Mouse (Mus musculus) thymus, adult 2 months (tissue): ENCODE measurements around the gene Gtf2a2. TPM values are rescaled to one million over a fixed set of nuclear protein-coding genes. Genes with fewer than 3 reads are reported as not detected.

ENCODE experiments used
- DNase-seq: peaks from one replicate; pipeline ENCODE4 v3.0.0; 2021
- H3K27ac ChIP-seq: fragments of 200-500 bp; 2 replicates; pipeline ENCODE4 v1.5.1; 2012; ENCODE audit warnings: low read length, control low read depth; ENCODE audit not compliant: control insufficient read depth, insufficient read depth
- H3K27me3 ChIP-seq: fragments of 200-500 bp; 2 replicates; pipeline ENCODE4 v1.6.1; 2012; ENCODE audit warnings: mild to moderate bottlenecking, low read length, moderate library complexity, mixed read lengths; ENCODE audit not compliant: control insufficient read depth, insufficient read depth
- H3K36me3 ChIP-seq: fragments of 200-500 bp; 2 replicates; pipeline ENCODE4 v1.6.1; 2012; ENCODE audit warnings: mild to moderate bottlenecking, low read length, moderate library complexity; ENCODE audit not compliant: control insufficient read depth, insufficient read depth
- H3K4me1 ChIP-seq: fragments of 200-500 bp; replicated peaks from 2 replicates; pipeline ENCODE4 v1.6.1; 2012; ENCODE audit warnings: low read length; ENCODE audit not compliant: control insufficient read depth, insufficient read depth
- H3K4me3 ChIP-seq: fragments of 200-500 bp; 2 replicates; pipeline ENCODE4 v1.5.1; 2012; ENCODE audit warnings: mild to moderate bottlenecking, low read length, control low read depth, moderate library complexity; ENCODE audit not compliant: control insufficient read depth, insufficient read depth
- CTCF ChIP-seq: fragments of 200-500 bp; IDR thresholded peaks from 2 replicates; pipeline ENCODE4 v1.5.1; 2012; ENCODE audit warnings: mild to moderate bottlenecking, control low read depth, low read length, moderate library complexity, borderline replicate concordance; ENCODE audit not compliant: control insufficient read depth, poor library complexity, insufficient read depth; ENCODE audit errors: extremely low read depth
- POLR2A ChIP-seq: fragments of 200-500 bp; IDR thresholded peaks from 2 replicates; pipeline ENCODE4 v1.6.1; 2012; ENCODE audit warnings: mild to moderate bottlenecking, low read length, control low read depth, moderate library complexity; ENCODE audit not compliant: control insufficient read depth, poor library complexity, insufficient read depth; ENCODE audit errors: extremely low read depth
- WGBS: fragments of 180-500 bp; shearing (Covaris S2); methylation state at CpG from one replicate; pipeline ENCODE4 v1.1.7; 2018; 5-methylcytosine and 5-hydroxymethylcytosine counted together
- polyA plus RNA-seq: library from polyadenylated mRNA; depleted of rRNA; stranded (reverse); fragments of >200 nt; gene quantifications from 2 replicates; pipeline ENCODE4 v1.2.3, GENCODE M21; 2012

The Gtf2a2 gene
- polyA plus RNA-seq, 1 experiment, result 48.1 TPM

DNA sequence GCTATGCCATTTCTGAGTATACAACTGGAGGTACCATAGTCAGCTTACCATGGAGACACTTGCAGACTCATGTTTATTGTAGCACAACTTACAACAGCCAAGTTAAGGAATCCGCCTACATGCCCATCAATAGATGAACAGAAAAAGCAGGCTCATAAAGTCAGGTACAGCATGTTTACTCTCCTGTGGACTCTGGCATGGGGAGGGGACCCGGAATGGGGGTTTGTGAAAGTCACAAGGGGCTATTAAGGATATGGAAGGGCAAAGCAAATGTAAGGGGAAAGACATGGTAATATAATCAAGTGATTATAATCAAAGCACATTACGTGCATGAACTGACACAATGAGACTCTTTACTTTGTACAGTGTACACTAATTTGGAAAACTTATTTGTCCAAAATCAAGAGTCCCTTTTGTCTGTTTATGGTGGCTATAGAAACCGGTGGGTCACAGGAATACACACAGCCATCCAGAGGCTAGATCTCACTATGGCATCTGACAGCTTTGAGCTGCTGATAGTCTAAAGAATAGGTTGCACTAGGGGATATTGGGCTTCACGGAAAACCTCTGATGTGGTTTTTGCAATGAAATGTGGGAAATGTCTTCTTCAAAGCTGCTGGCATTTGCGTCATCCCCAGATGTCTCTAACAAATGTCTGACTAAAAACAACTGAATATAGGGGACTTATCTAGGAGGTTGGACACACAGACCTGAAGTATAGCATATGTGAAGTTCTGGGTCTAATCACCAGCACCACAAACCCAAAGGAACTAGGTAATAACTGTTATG lies 27.4 kb downstream of the Gtf2a2 start:
- no peak overlapping the region for H3K4me3 ChIP-seq
- DNase-seq, result peak; percentile 23
- H3K27me3 ChIP-seq, result no peaks in the 10 kb centered on the region
- no peak for TF ChIP-seq CTCF
- TF ChIP-seq POLR2A, result no peak
- 49% methylated on average over 6 of the region's 6 CpGs for WGBS
- H3K4me1 ChIP-seq, result peaks cover 9% of the 10 kb centered on the region
- no peak overlapping the region for H3K27ac ChIP-seq
- no peaks in the 10 kb centered on the region for H3K36me3 ChIP-seq

GRCm38 (mm10) chr9:70040570-70040969 lies 28.2 kb downstream of the Gtf2a2 start:
- Histone ChIP-seq H3K27ac (no peak overlapping the region), H3K27me3 (no peaks in the 10 kb centered on the region), H3K4me3 (no peak overlapping the region), H3K4me1 (peaks cover 9% of the 10 kb centered on the region), H3K36me3 (no peaks in the 10 kb centered on the region)
- peak; percentile 9 for DNase-seq
- TF ChIP-seq POLR2A (no peak), CTCF (no peak)
- WGBS, result 90% methylated on average over 11 of the region's 11 CpGs

- H3K36me3 ChIP-seq, result no peaks in the 10 kb centered on the region
- H3K4me3 ChIP-seq, result no peak overlapping the region
- H3K27ac ChIP-seq, result no peak overlapping the region
- TF ChIP-seq POLR2A, result no peak
- no peak for TF ChIP-seq CTCF
- peaks cover 7% of the 10 kb centered on the region for H3K4me1 ChIP-seq
- no peaks in the 10 kb centered on the region for H3K27me3 ChIP-seq
- DNase-seq, result no peak
- 95% methylated on average over 4 of the region's 4 CpGs for WGBS
Measured at GRCm38 (mm10) chr9:70042137-70042536, 29.8 kb downstream of the Gtf2a2 start.

DNA sequence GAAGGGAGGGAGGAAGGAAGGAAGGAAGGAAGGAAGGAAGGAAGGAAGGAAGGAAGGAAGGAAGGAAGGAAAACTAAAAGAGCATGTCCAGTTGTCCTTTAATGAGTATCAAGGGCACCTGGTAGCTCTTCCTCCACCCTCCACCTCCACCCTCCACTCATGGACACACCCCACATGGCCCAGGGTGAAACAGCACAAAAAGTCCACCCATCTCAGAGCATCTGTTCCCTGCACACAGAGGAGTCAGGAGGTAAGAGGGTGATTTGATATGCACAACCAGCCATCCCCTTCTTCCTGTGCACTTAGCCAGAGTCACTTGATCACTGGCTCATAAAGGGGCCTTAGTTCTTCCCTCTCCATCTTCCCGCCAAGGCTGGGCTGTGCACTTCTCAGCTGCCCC lies 30.6 kb downstream of the Gtf2a2 start:
- no peaks in the 10 kb centered on the region for H3K27me3 ChIP-seq
- no peak overlapping the region for H3K4me3 ChIP-seq
- no peak for TF ChIP-seq POLR2A
- TF ChIP-seq CTCF, result no peak
- no peak for DNase-seq
- WGBS, result 94% methylated on average over 1 of the region's 1 CpGs
- H3K36me3 ChIP-seq, result no peaks in the 10 kb centered on the region
- no peak overlapping the region for H3K27ac ChIP-seq
- H3K4me1 ChIP-seq, result peaks cover 7% of the 10 kb centered on the region

- TF ChIP-seq CTCF, result no peak
- no peak for TF ChIP-seq POLR2A
- Histone ChIP-seq H3K27ac (no peak overlapping the region), H3K4me3 (no peak overlapping the region), H3K36me3 (no peaks in the 10 kb centered on the region), H3K27me3 (no peaks in the 10 kb centered on the region), H3K4me1 (peaks cover 8% of the 10 kb centered on the region)
- 86% methylated on average over 2 of the region's 2 CpGs for WGBS
- no peak for DNase-seq
Measured at GRCm38 (mm10) chr9:70044865-70045264, 32.5 kb downstream of the Gtf2a2 start.

DNA sequence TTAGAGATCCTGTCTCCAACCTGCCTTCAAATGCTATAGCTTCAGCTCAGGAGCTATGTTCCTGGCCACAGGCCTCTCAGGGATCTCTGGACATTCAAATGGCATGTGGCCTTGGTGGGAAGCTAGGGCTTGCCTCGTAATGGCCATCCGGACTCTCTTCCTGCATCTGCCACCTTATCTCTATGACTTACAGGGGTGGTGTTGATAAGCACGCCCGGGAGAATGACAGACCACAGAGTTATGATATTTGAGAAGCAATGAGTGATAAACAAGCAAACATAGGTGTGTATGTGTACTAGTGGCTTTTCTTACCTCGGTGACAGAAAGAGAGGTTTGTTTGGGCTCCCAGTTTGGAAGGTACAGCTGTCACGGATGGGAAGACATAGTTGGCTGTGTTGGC lies 33.9 kb downstream of the Gtf2a2 start:
- H3K27ac ChIP-seq, result no peak overlapping the region
- WGBS, result 91% methylated on average over 6 of the region's 6 CpGs

More for the DNA sequence above, 33.9 kb downstream of the Gtf2a2 start:
- no peak for DNase-seq
- Histone ChIP-seq H3K27me3 (no peaks in the 10 kb centered on the region), H3K36me3 (no peaks in the 10 kb centered on the region), H3K4me3 (no peak overlapping the region), H3K4me1 (peaks cover 3% of the 10 kb centered on the region)
- TF ChIP-seq CTCF (no peak), POLR2A (no peak)
